Mouse (Mus musculus) heart, adult 11 months (tissue): Measurements from ENCODE around the gene Cacna1c.

Experiments used
- DNase-seq: peaks from one replicate; pipeline ENCODE4 v3.0.0; 2022

Cacna1c gene

GRCm38 (mm10) chr6:118999329-118999875, 196.8 kb downstream of the Cacna1c start:
- peak; percentile 89 for DNase-seq

GRCm38 (mm10) chr6:118997397-118997796, 198.8 kb downstream of the Cacna1c start:
- DNase-seq, result no peak

DNA sequence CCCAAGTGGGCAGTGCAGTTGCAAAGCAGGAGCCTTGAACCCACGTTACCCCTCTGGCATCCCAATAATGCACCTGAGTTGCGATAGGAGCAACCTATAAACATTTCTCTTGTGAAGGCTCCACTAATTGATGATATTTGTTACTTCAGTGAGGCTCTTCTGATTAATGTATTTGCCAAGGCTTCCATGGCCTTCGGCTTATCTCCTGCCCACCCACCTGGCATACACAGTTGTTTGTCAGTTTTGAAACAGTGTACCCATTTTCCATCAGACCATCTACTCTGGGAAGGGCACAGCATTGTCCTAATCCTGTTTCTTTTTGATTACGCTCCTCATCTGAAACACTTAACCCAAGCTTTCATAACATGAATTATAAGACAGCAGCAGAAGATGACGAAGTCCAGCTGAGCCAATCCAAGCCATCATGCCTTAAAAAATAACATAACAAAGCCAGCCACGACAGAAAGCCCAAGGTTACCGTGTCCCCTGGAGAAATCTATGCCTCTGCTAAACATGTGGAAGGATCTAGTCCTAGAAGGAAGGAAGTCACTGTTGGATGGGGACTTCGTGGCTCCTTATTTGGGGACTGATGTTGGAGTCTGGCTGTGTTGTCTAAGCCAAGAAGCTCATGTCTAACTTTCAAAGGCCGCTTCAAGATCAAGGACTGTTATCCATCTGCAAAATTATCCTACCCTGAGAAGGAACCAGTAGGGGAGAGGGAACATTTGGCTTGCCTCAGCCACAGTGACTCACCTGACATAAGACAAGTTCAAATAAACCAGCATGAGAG, 201.8 kb downstream of the Cacna1c start:
- peak; percentile 70 for DNase-seq

DNA sequence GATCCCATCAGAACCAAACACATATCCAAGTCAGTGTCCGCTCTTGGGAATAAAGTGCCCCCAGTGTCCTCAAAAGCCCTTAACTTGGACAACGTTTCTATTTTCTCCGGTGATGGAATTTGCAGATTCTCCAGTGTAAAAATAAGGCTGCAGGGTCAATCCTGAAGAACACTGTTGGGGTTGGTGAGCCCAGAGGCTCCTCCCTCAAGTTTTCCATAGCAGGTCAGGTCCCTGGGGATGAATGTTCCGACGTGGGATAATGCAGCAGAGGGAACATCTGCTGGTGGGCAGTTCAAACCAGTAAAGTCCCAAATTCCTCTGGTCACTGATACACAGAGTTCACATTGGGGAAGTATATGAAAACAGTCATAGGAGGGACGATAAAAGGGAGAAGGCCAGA, 203.8 kb downstream of the Cacna1c start:
- peak; percentile 96 for DNase-seq

DNA sequence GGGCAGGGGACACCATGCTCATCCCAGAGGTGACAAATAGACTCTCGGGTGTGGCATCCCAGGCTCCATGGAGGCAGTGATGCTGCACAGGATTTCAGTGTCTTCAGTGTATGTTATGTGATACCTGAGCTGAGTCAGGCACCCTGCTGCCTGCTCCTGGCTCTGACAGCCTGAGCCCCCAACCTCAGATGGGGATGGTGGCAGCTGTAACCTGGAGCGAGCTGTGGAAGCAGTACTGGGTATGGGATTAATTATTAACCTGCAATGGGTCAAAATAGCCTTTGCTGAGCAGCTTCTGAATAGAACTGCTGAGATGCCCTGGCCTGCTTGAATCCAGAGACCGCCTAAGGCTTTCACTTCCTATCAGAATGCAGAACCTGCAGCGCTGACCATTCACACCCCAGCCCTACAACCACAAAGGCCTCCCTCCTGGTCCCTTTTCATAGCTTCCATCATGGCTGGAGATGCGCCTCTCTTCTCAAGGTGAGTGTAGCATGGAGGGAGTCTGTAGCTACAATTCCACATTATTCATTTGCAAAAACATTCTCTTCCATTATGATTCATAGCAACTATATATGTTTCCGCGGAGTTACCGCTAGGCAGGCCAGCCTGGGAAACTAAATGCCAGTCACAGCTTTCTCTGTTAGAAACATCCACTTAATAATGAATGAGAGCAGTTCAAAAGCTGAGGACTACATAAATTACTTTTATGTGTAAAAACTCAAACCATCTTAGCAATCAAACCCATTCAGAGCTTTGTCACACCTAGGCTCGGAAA, 206.0 kb downstream of the Cacna1c start:
- peak; percentile 72 for DNase-seq

- peak; percentile 93 for DNase-seq
These were observed 211.9 kb downstream of the Cacna1c start for GRCm38 (mm10) chr6:118984181-118984901.

- DNase-seq, result no peak
These were observed 212.7 kb downstream of the Cacna1c start for GRCm38 (mm10) chr6:118983471-118984040.

- no peak for DNase-seq
These were observed 216.0 kb downstream of the Cacna1c start for GRCm38 (mm10) chr6:118980265-118980664.

DNA sequence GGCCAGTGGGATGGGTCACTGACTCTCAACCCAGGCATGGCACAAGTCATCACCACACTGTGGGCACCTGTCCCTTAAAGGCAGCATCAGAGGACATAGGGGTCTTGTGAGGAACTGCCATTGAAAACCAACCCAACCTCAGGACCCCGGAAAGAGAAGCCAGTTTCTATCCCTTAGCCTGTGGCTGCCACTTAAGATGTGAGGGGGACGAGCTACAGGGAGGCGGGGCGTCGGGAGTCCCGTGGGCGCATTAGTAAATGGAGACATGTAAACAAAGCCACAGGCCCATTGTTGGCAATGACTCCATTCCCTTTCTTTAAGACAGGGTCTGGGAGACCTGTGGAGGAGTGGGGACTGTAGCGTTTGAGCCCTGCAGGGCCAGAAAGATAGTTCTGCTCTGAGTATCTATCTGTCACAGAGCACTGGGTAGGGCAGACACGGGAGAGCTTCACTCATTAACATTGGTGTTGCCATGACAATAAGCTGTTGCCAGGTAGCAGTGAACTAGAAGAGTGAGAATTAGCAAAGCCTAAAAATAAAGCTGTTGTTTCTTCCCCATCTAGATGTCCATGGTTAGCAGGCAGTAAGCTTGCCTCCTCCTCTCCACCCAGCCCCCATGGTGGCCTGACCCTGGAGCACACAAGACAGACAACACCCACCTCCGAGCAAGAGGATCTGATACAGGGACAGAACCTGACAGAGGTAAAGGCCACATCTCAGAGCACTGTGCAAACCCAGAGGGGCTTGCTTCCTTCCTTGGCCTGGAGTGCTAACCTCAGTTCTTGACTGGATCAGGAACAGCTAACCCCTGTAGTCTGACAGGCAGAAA, 218.6 kb downstream of the Cacna1c start:
- DNase-seq, result no peak

GRCm38 (mm10) chr6:118976617-118977016, 219.6 kb downstream of the Cacna1c start:
- peak; percentile 86 for DNase-seq

DNA sequence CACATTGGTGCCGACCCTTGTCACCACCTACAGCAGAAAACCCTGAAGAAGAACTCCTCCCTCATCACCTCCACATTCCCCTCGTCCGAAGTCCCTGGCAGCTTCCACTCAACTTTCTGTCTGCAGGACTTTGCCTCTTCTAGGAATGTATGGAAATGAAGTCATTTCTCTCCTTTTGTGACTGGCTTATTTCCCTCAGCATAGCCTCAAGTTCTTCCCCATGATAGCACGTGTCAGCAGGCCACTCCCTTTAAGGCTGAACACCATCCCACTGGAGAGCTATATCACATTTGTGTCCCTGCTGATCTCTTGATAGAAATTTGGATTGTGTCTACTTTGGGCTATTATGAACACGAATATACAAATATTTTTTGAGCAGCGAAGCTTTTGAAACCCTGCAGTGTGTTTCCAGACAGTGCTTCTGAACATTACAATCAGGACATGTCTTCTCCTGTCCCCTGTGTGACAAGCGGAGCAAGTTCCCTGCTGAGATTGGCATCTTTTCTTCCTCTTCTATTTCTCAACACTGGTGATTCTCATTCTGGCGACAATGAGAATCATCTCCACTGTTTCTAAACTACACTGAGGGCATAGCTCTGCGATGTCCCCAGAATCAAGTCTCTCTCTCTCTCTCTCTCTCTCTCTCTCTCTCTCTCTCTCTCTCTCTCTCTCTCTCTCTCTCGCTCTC, 224.2 kb downstream of the Cacna1c start:
- no peak for DNase-seq

DNA sequence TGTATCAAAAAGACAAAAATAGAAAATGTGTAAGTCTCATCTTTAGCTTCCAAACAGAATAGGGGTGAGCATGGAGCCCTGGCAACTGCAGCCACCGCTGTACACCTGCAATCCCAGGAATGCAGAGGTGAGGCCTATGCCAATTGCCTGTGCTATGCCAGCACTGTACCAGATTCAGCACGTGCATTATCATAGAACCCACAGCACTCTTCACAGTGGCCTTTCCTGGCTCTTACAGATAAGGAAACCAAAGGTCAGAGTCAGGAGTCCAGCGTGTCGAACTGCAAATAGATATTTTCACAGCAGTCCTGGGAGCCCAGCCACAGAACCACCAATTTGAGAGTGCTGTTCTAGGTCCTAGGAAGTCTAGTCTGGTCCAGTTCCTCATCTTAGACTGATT, 227.4 kb downstream of the Cacna1c start:
- DNase-seq, result no peak

DNA sequence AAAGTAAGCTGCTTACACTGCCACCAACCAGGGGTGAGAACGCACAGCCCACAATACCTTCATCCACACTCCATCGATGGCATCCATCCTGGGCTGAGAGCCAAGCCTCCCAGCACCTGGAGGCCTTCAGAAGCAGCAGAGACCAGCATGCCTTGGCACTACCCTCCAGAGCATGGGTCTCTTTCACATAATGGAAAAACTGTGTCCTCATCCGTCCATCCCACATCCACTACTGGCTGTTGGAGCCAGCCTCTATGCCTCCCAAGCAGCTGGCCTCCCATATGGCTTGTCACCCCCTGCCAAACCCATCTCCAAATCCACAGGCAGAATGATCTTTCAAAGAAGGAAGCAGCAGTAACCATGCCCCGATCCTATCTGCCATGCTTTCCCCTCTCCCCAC, 229.3 kb downstream of the Cacna1c start:
- no peak for DNase-seq

- no peak for DNase-seq
These were observed 230.6 kb downstream of the Cacna1c start for GRCm38 (mm10) chr6:118965577-118965976.

DNA sequence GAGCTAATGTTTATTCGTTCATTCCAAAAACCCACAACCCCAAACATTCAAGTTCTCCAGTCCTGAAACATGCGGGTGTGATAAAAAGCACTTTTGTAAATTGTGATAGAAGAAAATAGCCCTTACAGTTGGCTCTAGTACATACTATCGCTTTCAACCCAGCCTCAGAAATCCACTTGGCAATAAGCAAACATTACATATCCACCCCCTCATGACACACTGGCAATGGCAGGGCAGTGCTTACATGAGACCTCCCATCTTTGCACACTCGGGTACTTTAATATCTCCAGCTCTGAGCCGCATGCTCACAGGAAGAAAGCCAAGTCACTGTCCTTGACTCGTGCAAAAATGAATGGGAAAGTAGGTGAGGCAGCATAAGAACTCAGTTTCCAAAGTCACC, 232.4 kb downstream of the Cacna1c start:
- no peak for DNase-seq

DNA sequence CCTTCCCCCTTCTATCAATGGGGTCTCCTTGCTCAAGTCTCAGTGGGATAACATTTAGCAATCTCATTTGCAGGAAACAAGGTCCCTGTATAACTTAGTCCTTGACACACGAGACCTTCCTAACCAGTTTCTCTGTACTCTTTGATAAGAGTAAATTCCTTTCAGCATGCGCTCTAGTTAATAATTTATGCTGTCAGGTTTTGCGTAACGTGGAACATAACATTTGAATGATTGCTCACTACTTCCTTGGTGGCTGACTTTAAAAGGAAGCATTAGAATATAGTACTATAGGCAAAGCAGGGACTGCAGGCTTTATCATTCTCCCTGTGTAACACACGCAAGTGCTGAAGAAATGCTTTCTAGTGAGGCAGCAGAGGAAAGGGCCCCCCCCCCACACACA, 232.9 kb downstream of the Cacna1c start:
- DNase-seq, result no peak

- DNase-seq, result no peak
These were observed 237.7 kb downstream of the Cacna1c start for GRCm38 (mm10) chr6:118958529-118958928.

GRCm38 (mm10) chr6:118956234-118956633, 240.0 kb downstream of the Cacna1c start:
- DNase-seq, result no peak

DNA sequence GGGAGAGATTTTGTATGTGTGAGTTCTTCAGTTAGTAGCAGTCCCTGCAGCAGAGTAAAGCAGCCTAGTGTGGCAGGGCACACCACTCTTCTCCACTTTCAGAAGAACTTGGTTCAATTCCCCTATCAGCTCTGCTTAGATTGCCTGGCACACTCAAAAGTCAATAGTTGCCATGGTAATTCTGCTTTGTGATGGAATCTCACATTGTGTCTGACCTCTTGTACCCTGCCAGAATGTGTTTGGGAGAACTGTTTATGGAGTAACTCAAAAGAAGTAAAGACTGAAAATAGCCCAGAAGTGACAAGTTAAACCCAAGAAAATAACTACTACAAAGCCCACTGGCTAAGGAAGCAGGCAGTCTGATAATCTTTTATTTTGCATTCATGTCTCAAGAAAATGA, 240.4 kb downstream of the Cacna1c start:
- no peak for DNase-seq

DNA sequence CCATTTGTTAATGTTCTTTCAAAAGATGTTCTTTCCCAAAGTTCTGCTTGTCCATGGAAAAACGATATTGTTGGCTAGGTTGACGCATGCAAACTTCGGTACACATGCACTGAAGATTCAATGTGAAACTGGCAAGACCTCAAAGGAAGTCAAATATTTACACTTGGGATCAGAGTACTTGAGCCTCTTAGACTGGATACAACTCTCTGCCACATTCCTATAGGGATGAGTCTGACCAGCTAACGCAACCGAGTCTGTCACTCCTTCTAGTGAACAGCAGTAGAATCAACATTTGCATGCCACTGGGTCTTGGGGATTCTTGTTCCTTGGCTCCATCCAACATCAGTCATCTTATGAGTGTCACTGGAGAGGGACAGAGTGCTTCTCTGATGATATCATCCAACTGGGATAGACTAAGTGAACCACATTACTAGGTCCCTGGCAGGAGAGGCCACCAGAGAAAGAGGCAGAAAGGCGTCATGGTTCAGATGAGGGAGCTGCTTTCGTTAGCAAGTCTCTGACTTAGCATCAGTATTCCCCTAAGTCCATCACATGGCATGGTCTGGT, 241.1 kb downstream of the Cacna1c start:
- DNase-seq, result no peak

DNA sequence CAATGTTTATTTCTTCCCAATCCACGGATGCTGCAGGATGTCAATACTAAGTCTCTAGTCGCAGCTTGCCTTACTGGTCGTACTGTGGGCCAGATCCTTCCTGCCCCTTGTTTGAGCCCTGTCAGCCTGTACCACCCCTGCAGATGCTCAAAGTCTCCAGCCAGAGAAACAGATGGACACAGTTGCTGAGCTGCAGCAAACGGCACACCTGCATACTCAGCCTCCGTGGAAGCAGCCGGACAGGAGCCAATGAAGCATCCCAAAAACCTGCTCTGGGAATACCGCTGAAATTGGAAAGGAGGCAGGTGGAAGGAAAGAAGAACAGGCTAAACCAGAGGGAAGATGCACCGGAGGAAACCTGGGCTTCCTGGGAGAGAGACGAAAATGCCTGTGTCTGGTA, 243.8 kb downstream of the Cacna1c start:
- DNase-seq, result no peak
